Mouse (Mus musculus): ENCODE data around the gene Nudcd2. TPM values are rescaled to one million over a fixed set of nuclear protein-coding genes. Genes with fewer than 3 reads are reported as not detected.
"Not testable (repeated sequence)": the region's sequence is repeated elsewhere in the genome, so short reads cannot be mapped to it uniquely, and the experiment has no call there.

Nudcd2 gene
- polyA plus RNA-seq, 1 experiment from 2014 or later: 202 TPM

GRCm38 (mm10) chr11:40709899-40710298 is 23.6 kb upstream of the Nudcd2 start:
- WGBS: 84% methylated on average over 6 of the region's 6 CpGs
- not testable (repeated sequence) for DNase-seq (ENCODE audit: low spot score); H3K9me3 ChIP-seq (ENCODE audit: control insufficient read depth, low read length); H3K27ac ChIP-seq (ENCODE audit: low read depth, low read length); H3K27me3 ChIP-seq (replicated peaks; ENCODE audit: control insufficient read depth, insufficient read depth, low read length); H3K4me3 ChIP-seq (ENCODE audit: low read depth, low read length); H3K9ac ChIP-seq (ENCODE audit: low read depth, low read length); H3K4me2 ChIP-seq; ATAC-seq (replicated peaks; ENCODE audit: low FRiP score); H3K4me1 ChIP-seq (replicated peaks; ENCODE audit: control insufficient read depth, insufficient read depth, low read length)
- H3K36me3 ChIP-seq (ENCODE audit: control insufficient read depth, insufficient read depth, low read length): peaks cover 71% of the 10 kb centered on the region

- WGBS: 92% methylated on average over 8 of the region's 8 CpGs
- H3K4me3 ChIP-seq (ENCODE audit: low read depth, low read length): no peak overlapping the region
- H3K27ac ChIP-seq (ENCODE audit: low read depth, low read length): no peak overlapping the region
- H3K9me3 ChIP-seq (ENCODE audit: control insufficient read depth, low read length): no peaks in the 10 kb centered on the region
- no peak overlapping the region for H3K4me2 ChIP-seq
- peaks cover 76% of the 10 kb centered on the region for H3K36me3 ChIP-seq (ENCODE audit: control insufficient read depth, insufficient read depth, low read length)
- ATAC-seq (replicated peaks; ENCODE audit: low FRiP score) (no peak), DNase-seq (ENCODE audit: low spot score) (no peak)
- H3K27me3 ChIP-seq (replicated peaks; ENCODE audit: control insufficient read depth, insufficient read depth, low read length): no peaks in the 10 kb centered on the region
- no peaks in the 10 kb centered on the region for H3K4me1 ChIP-seq (replicated peaks; ENCODE audit: control insufficient read depth, insufficient read depth, low read length)
- H3K9ac ChIP-seq (ENCODE audit: low read depth, low read length): no peak overlapping the region
These were observed 19.6 kb upstream of the Nudcd2 start for GRCm38 (mm10) chr11:40713858-40714257.

GRCm38 (mm10) chr11:40715524-40715923 is 17.9 kb upstream of the Nudcd2 start:
- H3K4me1 ChIP-seq (replicated peaks; ENCODE audit: control insufficient read depth, insufficient read depth, low read length): no peaks in the 10 kb centered on the region
- DNase-seq (ENCODE audit: low spot score) (no peak), ATAC-seq (replicated peaks; ENCODE audit: low FRiP score) (no peak)
- no peak overlapping the region for H3K9ac ChIP-seq (ENCODE audit: low read depth, low read length)
- peaks cover 74% of the 10 kb centered on the region for H3K36me3 ChIP-seq (ENCODE audit: control insufficient read depth, insufficient read depth, low read length)
- H3K27me3 ChIP-seq (replicated peaks; ENCODE audit: control insufficient read depth, insufficient read depth, low read length): no peaks in the 10 kb centered on the region
- no peak overlapping the region for H3K27ac ChIP-seq (ENCODE audit: low read depth, low read length)
- H3K4me3 ChIP-seq (ENCODE audit: low read depth, low read length): no peak overlapping the region
- H3K4me2 ChIP-seq: no peak overlapping the region
- 94% methylated on average over 5 of the region's 5 CpGs for WGBS
- H3K9me3 ChIP-seq (ENCODE audit: control insufficient read depth, low read length): no peaks in the 10 kb centered on the region

GRCm38 (mm10) chr11:40718324-40718723 is 15.1 kb upstream of the Nudcd2 start:
- Histone ChIP-seq H3K27ac (ENCODE audit: low read depth, low read length) (no peak overlapping the region), H3K27me3 (replicated peaks; ENCODE audit: control insufficient read depth, insufficient read depth, low read length) (no peaks in the 10 kb centered on the region), H3K4me3 (ENCODE audit: low read depth, low read length) (no peak overlapping the region), H3K36me3 (ENCODE audit: control insufficient read depth, insufficient read depth, low read length) (peaks cover 73% of the 10 kb centered on the region), H3K4me2 (no peak overlapping the region), H3K9me3 (ENCODE audit: control insufficient read depth, low read length) (no peaks in the 10 kb centered on the region), H3K9ac (ENCODE audit: low read depth, low read length) (no peak overlapping the region), H3K4me1 (replicated peaks; ENCODE audit: control insufficient read depth, insufficient read depth, low read length) (no peaks in the 10 kb centered on the region)
- DNase-seq (ENCODE audit: low spot score) (no peak), ATAC-seq (replicated peaks; ENCODE audit: low FRiP score) (no peak)

GRCm38 (mm10) chr11:40732997-40733338 is 499 bp upstream of the Nudcd2 start:
- WGBS: under 1% methylated on average over 14 of the region's 14 CpGs
- Histone ChIP-seq H3K9ac (ENCODE audit: low read depth, low read length) (peak overlapping the region; percentile 78), H3K36me3 (ENCODE audit: control insufficient read depth, insufficient read depth, low read length) (peaks cover 18% of the 10 kb centered on the region), H3K4me2 (peak overlapping the region; percentile 76), H3K9me3 (ENCODE audit: control insufficient read depth, low read length) (no peaks in the 10 kb centered on the region), H3K4me1 (replicated peaks; ENCODE audit: control insufficient read depth, insufficient read depth, low read length) (peaks cover 14% of the 10 kb centered on the region), H3K4me3 (ENCODE audit: low read depth, low read length) (peak overlapping the region; percentile 97), H3K27ac (ENCODE audit: low read depth, low read length) (0 out of 2 replicates have a peak overlapping the region, but pooled peaks have one; percentile 62), H3K27me3 (replicated peaks; ENCODE audit: control insufficient read depth, insufficient read depth, low read length) (no peaks in the 10 kb centered on the region)
- ATAC-seq (replicated peaks; ENCODE audit: low FRiP score) (peak; percentile 68), DNase-seq (ENCODE audit: low spot score) (no peak)

- Histone ChIP-seq H3K9ac (ENCODE audit: low read depth, low read length) (peak overlapping the region; percentile 97), H3K4me1 (replicated peaks; ENCODE audit: control insufficient read depth, insufficient read depth, low read length) (peaks cover 14% of the 10 kb centered on the region), H3K4me3 (ENCODE audit: low read depth, low read length) (peak overlapping the region; percentile 97), H3K27ac (ENCODE audit: low read depth, low read length) (peak overlapping the region; percentile 83), H3K9me3 (ENCODE audit: control insufficient read depth, low read length) (no peaks in the 10 kb centered on the region), H3K4me2 (peak overlapping the region; percentile 81), H3K36me3 (ENCODE audit: control insufficient read depth, insufficient read depth, low read length) (peaks cover 20% of the 10 kb centered on the region), H3K27me3 (replicated peaks; ENCODE audit: control insufficient read depth, insufficient read depth, low read length) (no peaks in the 10 kb centered on the region)
- ATAC-seq (replicated peaks; ENCODE audit: low FRiP score): no peak
- WGBS: 2% methylated on average over 11 of the region's 11 CpGs
- no peak for DNase-seq (ENCODE audit: low spot score)
These were observed 835 bp downstream of the Nudcd2 start for GRCm38 (mm10) chr11:40734251-40734752.

- ATAC-seq (replicated peaks; ENCODE audit: low FRiP score): no peak
- Histone ChIP-seq H3K4me2 (no peak overlapping the region), H3K4me1 (replicated peaks; ENCODE audit: control insufficient read depth, insufficient read depth, low read length) (peaks cover 5% of the 10 kb centered on the region; the same call in 1 of the 2 replicates), H3K36me3 (ENCODE audit: control insufficient read depth, insufficient read depth, low read length) (peaks cover 26% of the 10 kb centered on the region), H3K27me3 (replicated peaks; ENCODE audit: control insufficient read depth, insufficient read depth, low read length) (no peaks in the 10 kb centered on the region), H3K9ac (ENCODE audit: low read depth, low read length) (no peak overlapping the region), H3K4me3 (ENCODE audit: low read depth, low read length) (no peak overlapping the region), H3K9me3 (ENCODE audit: control insufficient read depth, low read length) (no peaks in the 10 kb centered on the region), H3K27ac (ENCODE audit: low read depth, low read length) (no peak overlapping the region)
- no peak for DNase-seq (ENCODE audit: low spot score)
- 94% methylated on average over 3 of the region's 3 CpGs for WGBS
These were observed 3.9 kb downstream of the Nudcd2 start for GRCm38 (mm10) chr11:40737369-40737768.

- 0 out of 2 replicates have a peak, but pooled peaks have one; percentile 26 for ATAC-seq (replicated peaks; ENCODE audit: low FRiP score)
- H3K36me3 ChIP-seq (ENCODE audit: control insufficient read depth, insufficient read depth, low read length): peaks cover 20% of the 10 kb centered on the region
- 86% methylated on average over 12 of the region's 12 CpGs for WGBS
- H3K4me3 ChIP-seq (ENCODE audit: low read depth, low read length): no peak overlapping the region
- no peak for DNase-seq (ENCODE audit: low spot score)
- H3K9ac ChIP-seq (ENCODE audit: low read depth, low read length): no peak overlapping the region
- H3K9me3 ChIP-seq (ENCODE audit: control insufficient read depth, low read length): no peaks in the 10 kb centered on the region
- no peak overlapping the region for H3K27ac ChIP-seq (ENCODE audit: low read depth, low read length)
- H3K4me2 ChIP-seq: no peak overlapping the region
- no peaks in the 10 kb centered on the region for H3K4me1 ChIP-seq (replicated peaks; ENCODE audit: control insufficient read depth, insufficient read depth, low read length)
- H3K27me3 ChIP-seq (replicated peaks; ENCODE audit: control insufficient read depth, insufficient read depth, low read length): no peaks in the 10 kb centered on the region
These were observed 8.3 kb downstream of the Nudcd2 start for GRCm38 (mm10) chr11:40741605-40742262.

GRCm38 (mm10) chr11:40744348-40744747 is 10.9 kb downstream of the Nudcd2 start:
- Histone ChIP-seq H3K4me1 (replicated peaks; ENCODE audit: control insufficient read depth, insufficient read depth, low read length) (no peaks in the 10 kb centered on the region), H3K27me3 (replicated peaks; ENCODE audit: control insufficient read depth, insufficient read depth, low read length) (no peaks in the 10 kb centered on the region), H3K4me3 (ENCODE audit: low read depth, low read length) (no peak overlapping the region), H3K9me3 (ENCODE audit: control insufficient read depth, low read length) (no peaks in the 10 kb centered on the region), H3K36me3 (ENCODE audit: control insufficient read depth, insufficient read depth, low read length) (peaks cover 9% of the 10 kb centered on the region), H3K27ac (ENCODE audit: low read depth, low read length) (no peak overlapping the region), H3K9ac (ENCODE audit: low read depth, low read length) (no peak overlapping the region), H3K4me2 (no peak overlapping the region)
- 80% methylated on average over 3 of the region's 3 CpGs for WGBS
- no peak for ATAC-seq (replicated peaks; ENCODE audit: low FRiP score)
- no peak for DNase-seq (ENCODE audit: low spot score)
